Mouse (Mus musculus) limb, embryonic 15.5 days (tissue): ENCODE data around the gene Dram1. TPM values are rescaled to one million over a fixed set of nuclear protein-coding genes. Genes with fewer than 3 reads are reported as not detected.

Experiments used
- ATAC-seq: fragments of 200-750 bp; cut with Nextera tagmentation; 2 replicates; pipeline ENCODE4 v1.8.0; 2017; ENCODE audit warnings: low read depth, moderate TSS enrichment; ENCODE audit not compliant: insufficient number of reproducible peaks, low FRiP score, low TSS enrichment
- H3K27ac ChIP-seq: fragments of 300-500 bp; sonication (generic); 2 replicates; pipeline ENCODE4 v1.5.1; 2015; ENCODE audit warnings: moderate library complexity, mild to moderate bottlenecking, inconsistent platforms
- H3K27me3 ChIP-seq: fragments of 300-500 bp; sonication (generic); 2 replicates; pipeline ENCODE4 v1.6.1; 2015; ENCODE audit warnings: inconsistent platforms
- H3K36me3 ChIP-seq: fragments of 300-500 bp; sonication (generic); 2 replicates; pipeline ENCODE4 v1.6.1; 2015; ENCODE audit warnings: inconsistent platforms
- H3K4me1 ChIP-seq: fragments of 300-500 bp; sonication (generic); 2 replicates; pipeline ENCODE4 v1.6.1; 2015; ENCODE audit warnings: inconsistent platforms
- H3K4me2 ChIP-seq: fragments of 300-500 bp; sonication (generic); 2 replicates; pipeline ENCODE4 v1.6.1; 2015; ENCODE audit warnings: mild to moderate bottlenecking, inconsistent platforms
- H3K4me3 ChIP-seq: fragments of 300-500 bp; sonication (generic); 2 replicates; pipeline ENCODE4 v1.5.1; 2015; ENCODE audit warnings: mild to moderate bottlenecking, inconsistent platforms
- H3K9ac ChIP-seq: fragments of 300-500 bp; sonication (generic); 2 replicates; pipeline ENCODE4 v1.6.1; 2015; ENCODE audit warnings: inconsistent platforms
- H3K9me3 ChIP-seq: fragments of 300-500 bp; sonication (generic); 2 replicates; pipeline ENCODE4 v1.6.1; 2016; ENCODE audit warnings: inconsistent platforms
- WGBS: fragments of 180-500 bp; shearing (Covaris S2); methylation state at CpG from one replicate; pipeline ENCODE4 v1.1.7; 2015; 5-methylcytosine and 5-hydroxymethylcytosine counted together
- polyA plus RNA-seq: library from polyadenylated mRNA; unstranded; fragments of >200 nt; fragmentation: Nextera tagmentation; extraction: Ambion mirVana; gene quantifications from 2 replicates; pipeline ENCODE4 v1.2.1, GENCODE M21; 2015

Dram1 gene
- polyA plus RNA-seq, 1 experiment from 2014 or later, result 1.5 TPM

GRCm38 (mm10) chr10:88404220-88404619 lies 25.3 kb upstream of the Dram1 start:
- H3K4me3 ChIP-seq, result no peak overlapping the region
- no peak overlapping the region for H3K4me2 ChIP-seq
- H3K27me3 ChIP-seq, result no peaks in the 10 kb centered on the region
- peaks cover 5% of the 10 kb centered on the region; the same call in 1 of the 2 replicates for H3K36me3 ChIP-seq
- H3K9ac ChIP-seq, result no peak overlapping the region
- no peak for ATAC-seq
- no peaks in the 10 kb centered on the region for H3K4me1 ChIP-seq
- no peaks in the 10 kb centered on the region for H3K9me3 ChIP-seq
- no peak overlapping the region for H3K27ac ChIP-seq
- WGBS, result 61% methylated on average over 6 of the region's 6 CpGs

GRCm38 (mm10) chr10:88403021-88403420 lies 24.1 kb upstream of the Dram1 start:
- H3K27me3 ChIP-seq, result no peaks in the 10 kb centered on the region
- peaks cover 5% of the 10 kb centered on the region; the same call in 1 of the 2 replicates for H3K36me3 ChIP-seq
- no peak overlapping the region for H3K9ac ChIP-seq
- H3K4me2 ChIP-seq, result no peak overlapping the region
- H3K4me1 ChIP-seq, result no peaks in the 10 kb centered on the region
- no peaks in the 10 kb centered on the region for H3K9me3 ChIP-seq
- no peak overlapping the region for H3K4me3 ChIP-seq
- WGBS, result 87% methylated on average over 4 of the region's 4 CpGs
- ATAC-seq, result no peak
- H3K27ac ChIP-seq, result no peak overlapping the region

- ATAC-seq, result no peak
- Histone ChIP-seq H3K4me3 (no peak overlapping the region), H3K9ac (no peak overlapping the region), H3K36me3 (peaks cover 5% of the 10 kb centered on the region; the same call in 1 of the 2 replicates), H3K27ac (no peak overlapping the region), H3K4me1 (no peaks in the 10 kb centered on the region), H3K9me3 (no peaks in the 10 kb centered on the region), H3K27me3 (no peaks in the 10 kb centered on the region), H3K4me2 (no peak overlapping the region)
- WGBS, result 87% methylated on average over 5 of the region's 5 CpGs
Measured at GRCm38 (mm10) chr10:88399271-88399670, 20.4 kb upstream of the Dram1 start.

GRCm38 (mm10) chr10:88398668-88399243 lies 19.9 kb upstream of the Dram1 start:
- Histone ChIP-seq H3K4me2 (no peak overlapping the region), H3K4me3 (no peak overlapping the region), H3K36me3 (peaks cover 5% of the 10 kb centered on the region; the same call in 1 of the 2 replicates), H3K9ac (no peak overlapping the region), H3K4me1 (no peaks in the 10 kb centered on the region), H3K9me3 (no peaks in the 10 kb centered on the region), H3K27ac (no peak overlapping the region), H3K27me3 (no peaks in the 10 kb centered on the region)
- ATAC-seq, result no peak
- 68% methylated on average over 6 of the region's 6 CpGs for WGBS

- Histone ChIP-seq H3K27me3 (no peaks in the 10 kb centered on the region), H3K4me1 (peaks cover 16% of the 10 kb centered on the region), H3K36me3 (no peaks in the 10 kb centered on the region), H3K9me3 (no peaks in the 10 kb centered on the region), H3K4me3 (no peak overlapping the region), H3K27ac (no peak overlapping the region), H3K4me2 (no peak overlapping the region), H3K9ac (no peak overlapping the region)
- 78% methylated on average over 9 of the region's 9 CpGs for WGBS
- no peak for ATAC-seq
Measured at GRCm38 (mm10) chr10:88392181-88392847, 13.4 kb upstream of the Dram1 start.

- Histone ChIP-seq H3K27me3 (no peaks in the 10 kb centered on the region), H3K9me3 (no peaks in the 10 kb centered on the region), H3K4me1 (peaks cover 16% of the 10 kb centered on the region), H3K36me3 (no peaks in the 10 kb centered on the region), H3K4me3 (no peak overlapping the region), H3K4me2 (no peak overlapping the region), H3K27ac (no peak overlapping the region), H3K9ac (no peak overlapping the region)
- ATAC-seq, result no peak
- WGBS, result 89% methylated on average over 9 of the region's 9 CpGs
Measured at GRCm38 (mm10) chr10:88391495-88391894, 12.6 kb upstream of the Dram1 start.

GRCm38 (mm10) chr10:88390096-88390790 lies 11.4 kb upstream of the Dram1 start:
- WGBS, result 30% methylated on average over 10 of the region's 10 CpGs
- H3K9ac ChIP-seq, result no peak overlapping the region
- H3K4me1 ChIP-seq, result peaks cover 16% of the 10 kb centered on the region
- H3K9me3 ChIP-seq, result no peaks in the 10 kb centered on the region
- no peak overlapping the region for H3K4me3 ChIP-seq
- ATAC-seq, result no peak
- no peaks in the 10 kb centered on the region for H3K27me3 ChIP-seq
- H3K4me2 ChIP-seq, result no peak overlapping the region
- no peak overlapping the region; the same call in 1 of the 2 replicates for H3K27ac ChIP-seq
- H3K36me3 ChIP-seq, result no peaks in the 10 kb centered on the region

- no peak overlapping the region for H3K27ac ChIP-seq
- 31% methylated on average over 4 of the region's 4 CpGs for WGBS
- 0 out of 2 replicates have a peak, but pooled peaks have one; percentile 40 for ATAC-seq
- H3K27me3 ChIP-seq, result no peaks in the 10 kb centered on the region
- H3K4me2 ChIP-seq, result no peak overlapping the region
- no peak overlapping the region for H3K4me3 ChIP-seq
- peaks cover 16% of the 10 kb centered on the region for H3K4me1 ChIP-seq
- H3K36me3 ChIP-seq, result no peaks in the 10 kb centered on the region
- no peaks in the 10 kb centered on the region for H3K9me3 ChIP-seq
- no peak overlapping the region for H3K9ac ChIP-seq
Measured at GRCm38 (mm10) chr10:88389576-88389975, 10.7 kb upstream of the Dram1 start.

GRCm38 (mm10) chr10:88386251-88386650 lies 7.4 kb upstream of the Dram1 start:
- WGBS, result 70% methylated on average over 6 of the region's 6 CpGs
- no peak overlapping the region for H3K4me3 ChIP-seq
- H3K4me2 ChIP-seq, result no peak overlapping the region
- no peaks in the 10 kb centered on the region for H3K27me3 ChIP-seq
- no peak overlapping the region for H3K9ac ChIP-seq
- ATAC-seq, result no peak
- no peak overlapping the region for H3K27ac ChIP-seq
- H3K9me3 ChIP-seq, result no peaks in the 10 kb centered on the region
- H3K36me3 ChIP-seq, result no peaks in the 10 kb centered on the region
- peaks cover 16% of the 10 kb centered on the region for H3K4me1 ChIP-seq

- peaks cover 21% of the 10 kb centered on the region for H3K4me1 ChIP-seq
- WGBS, result 64% methylated on average over 6 of the region's 6 CpGs
- ATAC-seq, result no peak
- no peaks in the 10 kb centered on the region for H3K36me3 ChIP-seq
- H3K9me3 ChIP-seq, result no peaks in the 10 kb centered on the region
- no peaks in the 10 kb centered on the region for H3K27me3 ChIP-seq
- H3K27ac ChIP-seq, result no peak overlapping the region
- no peak overlapping the region for H3K9ac ChIP-seq
- H3K4me2 ChIP-seq, result no peak overlapping the region
- H3K4me3 ChIP-seq, result no peak overlapping the region
Measured at GRCm38 (mm10) chr10:88385758-88386157, 6.9 kb upstream of the Dram1 start.

- Histone ChIP-seq H3K9ac (no peak overlapping the region), H3K4me2 (no peak overlapping the region), H3K36me3 (no peaks in the 10 kb centered on the region), H3K4me1 (peaks cover 22% of the 10 kb centered on the region), H3K27ac (no peak overlapping the region), H3K27me3 (no peaks in the 10 kb centered on the region), H3K9me3 (no peaks in the 10 kb centered on the region), H3K4me3 (no peak overlapping the region)
- no peak for ATAC-seq
- 87% methylated on average over 11 of the region's 11 CpGs for WGBS
Measured at GRCm38 (mm10) chr10:88385290-88385689, 6.4 kb upstream of the Dram1 start.

GRCm38 (mm10) chr10:88384081-88384480 lies 5.2 kb upstream of the Dram1 start:
- H3K4me1 ChIP-seq, result peaks cover 15% of the 10 kb centered on the region
- no peaks in the 10 kb centered on the region for H3K36me3 ChIP-seq
- no peaks in the 10 kb centered on the region for H3K27me3 ChIP-seq
- no peak for ATAC-seq
- H3K4me3 ChIP-seq, result no peak overlapping the region
- no peaks in the 10 kb centered on the region for H3K9me3 ChIP-seq
- no peak overlapping the region for H3K4me2 ChIP-seq
- WGBS, result 43% methylated on average over 5 of the region's 5 CpGs
- no peak overlapping the region for H3K9ac ChIP-seq
- H3K27ac ChIP-seq, result no peak overlapping the region
